Mouse (Mus musculus) embryonic facial prominence, embryonic 13.5 days (tissue): ENCODE results near the gene Rtel1. TPM values are rescaled to one million over a fixed set of nuclear protein-coding genes. Genes with fewer than 3 reads are reported as not detected.

Source experiments
- ATAC-seq: fragments of 200-750 bp; cut with Nextera tagmentation; 2 replicates; pipeline ENCODE4 v1.8.0; 2017; ENCODE audit warnings: low read depth; ENCODE audit not compliant: insufficient number of reproducible peaks, insufficient read depth, low FRiP score, low TSS enrichment
- H3K27ac ChIP-seq: fragments of 300-500 bp; sonication (generic); 2 replicates; pipeline ENCODE4 v1.5.1; 2015; ENCODE audit warnings: moderate library complexity, mild to moderate bottlenecking, inconsistent platforms
- H3K27me3 ChIP-seq: fragments of 300-500 bp; sonication (generic); 2 replicates; pipeline ENCODE4 v1.6.1; 2015; ENCODE audit warnings: mild to moderate bottlenecking, inconsistent platforms
- H3K36me3 ChIP-seq: fragments of 300-500 bp; sonication (generic); 2 replicates; pipeline ENCODE4 v1.6.1; 2015; ENCODE audit warnings: mild to moderate bottlenecking, inconsistent platforms
- H3K4me1 ChIP-seq: fragments of 300-500 bp; sonication (generic); 2 replicates; pipeline ENCODE4 v1.6.1; 2015; ENCODE audit warnings: inconsistent platforms
- H3K4me2 ChIP-seq: fragments of 300-500 bp; sonication (generic); 2 replicates; pipeline ENCODE4 v1.6.1; 2015; ENCODE audit warnings: moderate library complexity, mild to moderate bottlenecking, inconsistent platforms
- H3K4me3 ChIP-seq: fragments of 300-500 bp; sonication (generic); 2 replicates; pipeline ENCODE4 v1.5.1; 2015; ENCODE audit warnings: mild to moderate bottlenecking, inconsistent platforms
- H3K9ac ChIP-seq: fragments of 300-500 bp; sonication (generic); 2 replicates; pipeline ENCODE4 v1.6.1; 2015; ENCODE audit warnings: mild to moderate bottlenecking, inconsistent platforms
- H3K9me3 ChIP-seq: fragments of 300-500 bp; sonication (generic); 2 replicates; pipeline ENCODE4 v1.6.1; 2016; ENCODE audit warnings: inconsistent platforms
- WGBS: fragments of 180-500 bp; shearing (Covaris S2); methylation state at CpG from one replicate; pipeline ENCODE4 v1.1.7; 2015; ENCODE audit warnings: mixed read lengths; 5-methylcytosine and 5-hydroxymethylcytosine counted together
- polyA plus RNA-seq: library from polyadenylated mRNA; unstranded; fragments of >200 nt; fragmentation: Nextera tagmentation; extraction: Ambion mirVana; gene quantifications from 2 replicates; pipeline ENCODE4 v1.2.1, GENCODE M21; 2015

The Rtel1 gene
- polyA plus RNA-seq, 1 experiment from 2014 or later: 48.9 TPM

DNA sequence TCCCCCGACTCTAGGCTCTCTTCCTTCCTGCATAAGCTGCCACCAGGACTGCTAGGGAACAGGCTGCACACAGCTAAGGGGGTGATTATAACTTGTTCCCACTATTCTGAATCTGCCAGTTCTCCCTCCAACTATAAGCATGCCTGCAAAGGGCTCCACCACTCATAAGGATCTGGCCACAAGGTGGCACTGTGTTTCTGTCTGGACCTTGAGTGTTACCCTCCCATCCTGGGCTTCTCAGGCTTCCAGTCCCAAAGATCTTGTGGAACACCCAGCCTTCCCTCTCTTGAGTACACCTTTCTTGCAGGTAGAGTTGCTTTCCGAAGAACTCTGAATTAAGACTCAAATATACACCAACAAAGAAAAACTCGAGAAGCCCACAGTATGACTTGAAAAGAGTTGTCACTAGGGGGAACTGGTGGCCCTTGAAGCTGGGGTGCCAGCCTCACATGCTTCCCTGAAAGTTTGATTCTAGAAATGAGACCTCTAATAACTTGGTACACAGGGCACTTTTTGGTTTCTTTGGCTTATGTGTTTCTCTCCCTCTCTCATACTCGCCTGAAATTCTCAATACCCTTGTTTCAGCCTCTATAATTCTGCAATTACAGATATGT, 73.2 kb downstream of the Rtel1 start:
- Histone ChIP-seq H3K27me3 (no peaks in the 10 kb centered on the region), H3K4me3 (no peak overlapping the region), H3K36me3 (0 out of 2 replicates have a peak, but pooled peaks cover 5% of the 10 kb centered on the region), H3K9me3 (no peaks in the 10 kb centered on the region), H3K4me2 (no peak overlapping the region), H3K4me1 (no peaks in the 10 kb centered on the region), H3K27ac (no peak overlapping the region), H3K9ac (no peak overlapping the region)
- ATAC-seq: peak; percentile 45; the same call in 1 of the 2 replicates
- 27% methylated on average over 4 of the region's 4 CpGs for WGBS

DNA sequence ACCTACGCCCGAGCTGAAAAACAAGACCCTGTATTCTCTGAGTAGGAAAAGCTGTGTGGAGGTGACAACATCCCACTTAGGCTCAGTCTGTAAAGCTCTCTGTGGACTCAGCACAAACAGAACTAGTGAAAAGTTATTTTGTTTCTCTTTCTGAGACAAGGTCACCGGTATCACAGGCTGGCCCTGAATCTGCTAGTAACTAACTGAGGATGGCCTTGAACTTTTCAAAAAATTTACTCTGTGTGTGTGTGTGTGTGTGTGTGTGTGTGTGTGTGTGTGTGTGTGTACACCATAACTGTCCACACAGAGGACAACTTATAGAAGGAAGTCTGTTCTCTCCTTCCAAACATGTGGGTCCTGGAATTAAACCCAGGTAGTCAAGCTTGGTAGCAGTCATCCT, 74.5 kb downstream of the Rtel1 start:
- no peak for ATAC-seq
- WGBS: 89% methylated on average over 3 of the region's 3 CpGs

DNA sequence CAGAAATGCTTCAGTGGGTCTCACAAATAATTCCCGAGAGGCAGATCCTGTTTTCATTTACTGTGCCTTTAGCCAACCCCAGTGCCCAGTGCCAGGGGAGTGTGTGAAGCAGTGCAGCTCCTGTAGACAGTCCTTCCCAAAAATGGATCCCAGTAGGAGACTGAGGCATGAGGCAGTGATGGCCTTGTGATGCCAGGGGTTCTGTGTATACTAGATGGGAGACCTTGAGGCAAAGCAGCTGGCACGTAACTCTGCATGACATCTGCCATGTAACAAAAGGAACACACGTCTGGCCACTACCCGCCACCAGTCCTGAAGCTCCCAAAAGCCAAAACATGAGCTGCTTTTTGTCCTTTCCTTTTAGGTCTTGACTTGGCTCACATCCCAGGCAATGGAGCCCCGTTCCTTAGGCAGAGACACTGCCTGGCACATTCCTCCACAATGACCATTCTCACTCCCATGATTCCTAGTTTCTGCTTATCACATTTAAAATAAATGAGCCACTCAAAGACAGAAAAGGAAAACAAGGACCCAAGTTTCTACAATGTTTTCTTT, 77.7 kb downstream of the Rtel1 start:
- Histone ChIP-seq H3K36me3 (no peaks in the 10 kb centered on the region), H3K9ac (no peak overlapping the region), H3K4me3 (no peak overlapping the region), H3K9me3 (no peaks in the 10 kb centered on the region), H3K27ac (no peak overlapping the region), H3K4me1 (no peaks in the 10 kb centered on the region), H3K4me2 (no peak overlapping the region), H3K27me3 (no peaks in the 10 kb centered on the region)
- WGBS: 75% methylated on average over 5 of the region's 5 CpGs
- ATAC-seq: no peak

More for the DNA sequence above, 74.5 kb downstream of the Rtel1 start:
- Histone ChIP-seq H3K36me3 (0 out of 2 replicates have a peak, but pooled peaks cover 5% of the 10 kb centered on the region), H3K4me2 (no peak overlapping the region), H3K4me3 (no peak overlapping the region), H3K4me1 (no peaks in the 10 kb centered on the region), H3K9me3 (no peaks in the 10 kb centered on the region), H3K27me3 (no peaks in the 10 kb centered on the region), H3K27ac (no peak overlapping the region), H3K9ac (no peak overlapping the region)

DNA sequence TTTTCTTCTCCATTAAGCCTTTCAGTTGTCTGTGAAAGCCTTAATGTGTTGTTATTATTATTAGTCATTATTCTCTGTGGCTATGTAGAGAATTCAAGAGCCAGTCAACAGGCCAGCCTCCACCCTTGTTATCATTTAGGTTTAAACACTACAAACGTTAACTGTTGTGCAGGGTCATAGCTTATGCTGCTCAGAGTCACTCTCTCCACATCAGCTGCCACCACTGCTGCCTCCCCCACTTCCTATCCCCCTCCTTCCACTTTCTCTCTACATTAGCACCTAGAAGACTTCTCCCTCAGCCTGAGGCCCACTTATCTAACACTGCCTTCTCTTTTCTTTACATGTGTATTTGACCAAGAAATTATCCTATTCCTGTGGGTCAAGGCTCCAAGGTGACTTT, 82.0 kb downstream of the Rtel1 start:
- Histone ChIP-seq H3K4me2 (no peak overlapping the region), H3K9me3 (no peaks in the 10 kb centered on the region), H3K27ac (no peak overlapping the region), H3K36me3 (no peaks in the 10 kb centered on the region), H3K4me1 (no peaks in the 10 kb centered on the region), H3K9ac (no peak overlapping the region), H3K4me3 (no peak overlapping the region), H3K27me3 (no peaks in the 10 kb centered on the region)
- 41% methylated on average over 1 of the region's 1 CpGs for WGBS
- ATAC-seq: no peak

DNA sequence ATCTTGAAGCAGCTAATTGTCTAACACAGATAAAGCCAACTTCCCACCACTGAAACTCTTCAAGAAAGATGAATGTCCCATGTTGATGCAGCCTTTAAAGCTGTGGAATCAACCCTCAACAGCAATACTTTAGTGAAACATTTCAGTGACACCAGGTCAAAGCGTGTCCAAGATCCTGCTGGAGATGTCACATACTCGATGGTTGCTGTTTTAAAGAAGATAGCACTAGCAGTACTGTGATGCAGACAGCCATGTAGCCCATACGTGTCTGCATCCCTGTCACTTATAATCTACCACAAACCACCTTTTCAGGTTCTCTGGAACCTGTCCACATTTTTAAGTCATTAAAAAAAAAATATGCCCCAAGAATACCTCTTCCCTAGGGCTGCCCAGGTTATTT, 84.2 kb downstream of the Rtel1 start:
- Histone ChIP-seq H3K4me1 (no peaks in the 10 kb centered on the region), H3K27ac (no peak overlapping the region), H3K9ac (no peak overlapping the region), H3K4me3 (no peak overlapping the region), H3K27me3 (no peaks in the 10 kb centered on the region), H3K9me3 (no peaks in the 10 kb centered on the region), H3K4me2 (no peak overlapping the region), H3K36me3 (no peaks in the 10 kb centered on the region)
- no peak for ATAC-seq
- 86% methylated on average over 3 of the region's 3 CpGs for WGBS

Other genes starting within 250 kb of the Rtel1 start
- gene Kcnq2, start 184.4 kb upstream of the Rtel1 start, polyA plus RNA-seq: 0.59 and 0.63 TPM in 2 replicates
- gene Eef1a2, start 162.7 kb upstream of the Rtel1 start, polyA plus RNA-seq: 0.20 TPM in 1 of 2 replicates, not detected in the other
- 327 and 423 TPM in 2 replicates for gene Ppdpf, start 132.5 kb upstream of the Rtel1 start, polyA plus RNA-seq
- gene Ptk6, start 117.0 kb upstream of the Rtel1 start, polyA plus RNA-seq: 0.07 TPM in 1 of 2 replicates, not detected in the other
- 0.14 TPM in 1 of 2 replicates, not detected in the other for gene Srms, start 106.6 kb upstream of the Rtel1 start, polyA plus RNA-seq
- gene Fndc11, start 99.7 kb upstream of the Rtel1 start, polyA plus RNA-seq: not detected in 2 replicates
- gene Helz2, start 77.7 kb upstream of the Rtel1 start, polyA plus RNA-seq: 0.51 and 0.78 TPM in 2 replicates
- gene Gmeb2, start 31.7 kb upstream of the Rtel1 start, polyA plus RNA-seq: 15.9 and 16.9 TPM in 2 replicates
- gene Stmn3, start 5.2 kb upstream of the Rtel1 start, polyA plus RNA-seq: 14.9 and 17.1 TPM in 2 replicates
- 48.4 and 50.7 TPM in 2 replicates for gene Zgpat, start 45.2 kb downstream of the Rtel1 start, polyA plus RNA-seq
- 75.2 and 76.1 TPM in 2 replicates for gene Arfrp1, start 45.7 kb downstream of the Rtel1 start, polyA plus RNA-seq
- 29.6 and 31.7 TPM in 2 replicates for gene Lime1, start 60.3 kb downstream of the Rtel1 start, polyA plus RNA-seq
- gene Zbtb46, start 139.7 kb downstream of the Rtel1 start, polyA plus RNA-seq: 3.6 and 3.8 TPM in 2 replicates
- gene Abhd16b, start 173.5 kb downstream of the Rtel1 start, polyA plus RNA-seq: 0.11 and 0.14 TPM in 2 replicates
- gene Tpd52l2, start 177.4 kb downstream of the Rtel1 start, polyA plus RNA-seq: 156 and 168 TPM in 2 replicates
- gene Dnajc5, start 200.7 kb downstream of the Rtel1 start, polyA plus RNA-seq: 97.2 and 101 TPM in 2 replicates